Mouse (Mus musculus) lung, embryonic 14.5 days (tissue): ENCODE results near the gene Ddx11. TPM values are rescaled to one million over a fixed set of nuclear protein-coding genes. Genes with fewer than 3 reads are reported as not detected.

ENCODE experiments used
- ATAC-seq: fragments of 200-750 bp; cut with Nextera tagmentation; 2 replicates; pipeline ENCODE4 v1.8.0; 2017; ENCODE audit warnings: mild to moderate bottlenecking, moderate TSS enrichment, moderate library complexity; ENCODE audit not compliant: insufficient read depth
- DNase-seq: peaks from one replicate; pipeline ENCODE4 v3.0.0-alpha.2; 2015
- H3K27ac ChIP-seq: fragments of 300-500 bp; sonication (generic); 2 replicates; pipeline ENCODE4 v1.5.1; 2014; ENCODE audit warnings: low read depth, mild to moderate bottlenecking, moderate library complexity
- H3K27me3 ChIP-seq: fragments of 300-500 bp; sonication (generic); 2 replicates; pipeline ENCODE4 v1.6.1; 2014; ENCODE audit warnings: low read length, control low read depth; ENCODE audit not compliant: insufficient read depth
- H3K36me3 ChIP-seq: fragments of 300-500 bp; sonication (generic); 2 replicates; pipeline ENCODE4 v1.6.1; 2014; ENCODE audit warnings: control low read depth; ENCODE audit not compliant: insufficient read depth
- H3K4me1 ChIP-seq: fragments of 300-500 bp; sonication (generic); 2 replicates; pipeline ENCODE4 v1.6.1; 2014; ENCODE audit warnings: antibody characterized with exemption, control low read depth; ENCODE audit not compliant: insufficient read depth
- H3K4me2 ChIP-seq: fragments of 300-500 bp; sonication (generic); 2 replicates; pipeline ENCODE4 v1.6.1; 2014; ENCODE audit warnings: mild to moderate bottlenecking
- H3K4me3 ChIP-seq: fragments of 300-500 bp; sonication (generic); 2 replicates; pipeline ENCODE4 v1.5.1; 2014; ENCODE audit warnings: low read depth, low read length
- H3K9ac ChIP-seq: fragments of 300-500 bp; sonication (generic); 2 replicates; pipeline ENCODE4 v1.6.1; 2014
- H3K9me3 ChIP-seq: fragments of 300-500 bp; sonication (generic); 2 replicates; pipeline ENCODE4 v1.6.1; 2016; ENCODE audit warnings: low read depth, low read length, control low read depth
- CTCF ChIP-seq: IDR thresholded peaks from 2 replicates; pipeline ENCODE4 v1.5.1; 2016; ENCODE audit warnings: antibody characterized with exemption, low read depth
- WGBS: fragments of 180-500 bp; shearing (Covaris S2); extraction: QIAGEN DNeasy Blood & Tissue Kit; methylation state at CpG from one replicate; pipeline ENCODE4 v1.1.7; 2014; 5-methylcytosine and 5-hydroxymethylcytosine counted together
- polyA plus RNA-seq: library from polyadenylated mRNA; unstranded; fragments of >200 nt; fragmentation: Nextera tagmentation; extraction: Ambion mirVana; gene quantifications from 2 replicates; pipeline ENCODE4 v1.2.1, GENCODE M21; 2014

Gene Ddx11
- polyA plus RNA-seq, result 25.7 and 29.6 TPM in 2 replicates

DNA sequence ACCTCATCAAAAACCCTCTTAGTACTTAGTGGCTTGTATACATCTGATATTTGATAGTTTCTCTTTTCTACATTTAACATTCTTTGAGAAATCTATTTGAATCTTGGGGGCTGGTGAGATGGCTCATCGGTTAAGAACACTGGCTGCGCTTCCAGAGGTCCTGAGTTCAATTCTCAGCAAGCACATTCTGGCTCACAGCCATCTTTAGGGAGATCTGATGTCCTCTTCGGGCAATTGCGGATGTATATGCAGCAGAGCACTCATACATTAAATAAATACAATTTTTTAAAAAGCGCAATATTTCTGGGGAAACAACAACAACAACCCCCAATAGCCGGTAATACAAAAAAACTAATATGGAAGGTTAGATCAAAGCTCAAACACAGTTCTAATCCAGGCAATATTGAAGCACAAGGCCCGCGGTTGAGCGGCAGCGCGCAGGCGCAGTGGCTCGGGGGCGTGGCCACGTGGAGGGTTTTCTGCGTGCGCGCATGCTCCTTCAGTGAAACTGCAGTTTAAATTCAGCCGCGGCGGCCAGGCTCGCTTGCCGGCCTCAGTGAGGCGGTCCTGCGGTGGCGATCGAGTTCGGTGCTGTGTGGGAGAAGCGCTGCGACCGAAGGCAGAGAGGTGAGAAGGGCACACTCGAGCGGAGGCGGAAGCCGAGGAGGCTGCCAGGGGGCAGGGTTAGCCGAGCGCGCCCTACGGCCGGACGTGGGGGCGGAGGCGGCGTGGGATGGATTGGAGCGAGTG, at the start of gene Ddx11:
Gene Ddx11, plus strand, starts transcription at position 455 of the 750 bp plus-strand sequence.
- ATAC-seq, result peak; percentile 88

DNA sequence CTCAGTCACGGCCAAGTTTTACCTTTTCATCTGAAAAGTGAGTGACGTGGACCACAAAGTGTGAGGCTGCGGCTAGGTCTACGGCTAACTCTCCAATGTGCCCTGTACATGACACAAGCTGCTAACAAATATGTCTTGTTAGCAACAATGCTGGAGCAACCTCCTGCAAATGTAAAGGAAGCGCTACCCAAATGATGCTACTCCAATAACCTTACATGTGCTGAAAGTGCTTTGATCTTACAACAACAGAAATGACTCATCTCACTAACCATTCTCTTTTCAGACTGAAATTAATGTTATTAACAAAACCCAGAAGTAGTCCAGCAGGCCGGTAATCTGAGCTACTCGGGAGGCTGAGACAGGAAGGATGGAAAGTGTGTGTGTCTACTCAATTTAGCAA, 49.3 kb upstream of the Ddx11 start:
- no peak for TF ChIP-seq CTCF
- ATAC-seq, result no peak
- 84% methylated on average over 7 of the region's 7 CpGs for WGBS
- Histone ChIP-seq H3K27ac (no peak overlapping the region), H3K36me3 (peaks cover 7% of the 10 kb centered on the region; the same call in 1 of the 2 replicates), H3K4me1 (no peaks in the 10 kb centered on the region), H3K4me3 (no peak overlapping the region), H3K9ac (no peak overlapping the region), H3K27me3 (no peaks in the 10 kb centered on the region), H3K9me3 (no peaks in the 10 kb centered on the region), H3K4me2 (no peak overlapping the region)
- DNase-seq, result no peak

More for the DNA sequence above, at the start of gene Ddx11:
- 0 out of 2 replicates have a peak, but pooled peaks have one; percentile 8 for TF ChIP-seq CTCF
- H3K9ac ChIP-seq, result peak within 1 kb of the TSS; percentile 71
- peaks cover 12% of the 10 kb centered on the region for H3K4me1 ChIP-seq
- DNase-seq, result peak; percentile 97
- peak within 1 kb of the TSS; percentile 94 for H3K27ac ChIP-seq
- H3K36me3 ChIP-seq, result peaks cover 36% of the 10 kb centered on the region
- no peaks in the 10 kb centered on the region for H3K9me3 ChIP-seq
- 5% methylated on average over 45 of the region's 45 CpGs for WGBS
- peak within 1 kb of the TSS; percentile 78 for H3K4me3 ChIP-seq
- no peaks in the 10 kb centered on the region for H3K27me3 ChIP-seq
- H3K4me2 ChIP-seq, result peak within 1 kb of the TSS; percentile 88

DNA sequence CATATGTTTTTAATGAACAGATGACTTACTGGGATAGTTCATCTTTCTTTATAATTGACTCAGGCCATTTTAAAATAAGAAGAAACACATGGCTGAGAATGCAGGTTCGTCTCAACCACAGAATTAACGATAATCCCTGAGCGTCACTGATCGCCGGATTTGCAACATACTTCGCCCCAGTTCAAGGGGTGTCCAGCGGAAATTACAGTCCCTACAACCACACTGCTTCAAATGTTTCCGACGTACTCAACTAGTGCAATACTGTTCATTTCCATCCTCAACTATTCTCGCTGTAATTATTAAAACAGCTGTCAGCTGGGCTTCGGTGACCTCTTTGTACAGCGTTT, 47.5 kb upstream of the Ddx11 start:
- Histone ChIP-seq H3K27ac (no peak overlapping the region), H3K9ac (peak overlapping the region; percentile 67), H3K9me3 (no peaks in the 10 kb centered on the region), H3K27me3 (no peaks in the 10 kb centered on the region), H3K4me2 (peak overlapping the region; percentile 89), H3K36me3 (peaks cover 24% of the 10 kb centered on the region), H3K4me1 (no peaks in the 10 kb centered on the region), H3K4me3 (peak overlapping the region; percentile 95)
- no peak for ATAC-seq
- no peak for TF ChIP-seq CTCF
- no peak for DNase-seq
- WGBS, result 7% methylated on average over 12 of the region's 12 CpGs

DNA sequence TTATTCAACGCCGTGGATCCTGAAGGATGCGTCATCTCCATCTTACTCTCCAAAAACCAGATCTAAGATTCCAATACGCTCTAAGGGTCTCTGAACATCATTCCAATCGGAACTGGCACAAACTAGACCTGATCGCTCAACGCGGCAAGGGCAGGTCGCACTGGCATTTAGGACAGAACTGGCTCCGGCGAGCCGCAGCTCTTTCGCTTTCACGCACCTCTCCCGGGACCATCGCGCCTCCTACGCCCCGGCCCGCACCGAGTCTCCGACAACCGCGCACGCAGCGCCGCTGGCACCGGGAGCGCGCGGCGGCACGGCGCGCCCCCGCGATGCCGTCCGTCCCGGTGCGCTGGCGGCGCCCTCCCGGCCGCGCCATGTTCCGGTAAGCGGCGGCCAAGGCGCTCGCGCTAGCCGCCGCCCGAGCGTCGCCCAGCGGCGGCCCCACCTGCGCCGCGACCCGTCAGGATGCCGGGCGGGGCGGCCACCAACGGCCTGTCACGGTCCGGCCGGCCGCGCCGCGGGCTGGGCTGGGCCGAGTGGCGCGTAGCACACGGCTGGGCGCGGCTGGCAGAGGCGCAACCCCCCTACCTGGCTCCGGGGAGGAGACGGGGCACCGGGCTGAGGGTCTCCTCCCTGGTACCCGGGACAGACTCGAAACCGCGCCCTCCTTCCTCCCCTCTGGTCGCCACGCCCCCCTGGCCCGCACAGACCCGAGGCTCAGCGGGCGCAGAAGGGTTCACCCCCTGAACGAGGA, 47.0 kb upstream of the Ddx11 start:
- no peak for TF ChIP-seq CTCF
- peak; percentile 91 for ATAC-seq
- under 1% methylated on average over 89 of the region's 95 CpGs for WGBS

DNA sequence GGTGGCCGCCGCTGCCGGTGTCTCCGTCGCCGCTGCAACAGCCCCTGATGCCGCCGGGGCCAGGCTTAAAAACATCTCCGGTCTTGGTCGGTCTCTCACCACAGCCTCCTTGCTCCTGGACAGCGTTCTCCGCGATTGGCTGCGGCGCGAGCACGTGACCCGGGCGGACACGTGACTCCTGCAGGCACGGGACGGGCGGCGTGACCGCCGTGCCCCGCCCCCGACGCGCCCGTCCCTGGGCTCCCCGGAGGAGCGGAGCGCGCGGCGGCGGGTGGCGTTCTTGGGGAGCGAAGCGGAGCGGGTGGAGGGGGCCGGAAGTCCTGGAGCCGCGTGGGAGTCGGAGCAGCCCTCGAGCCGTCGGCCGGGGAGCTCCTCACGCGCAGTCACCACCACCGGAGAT, 46.4 kb upstream of the Ddx11 start, which contains the start of gene Ankrd12:
Gene Ankrd12, minus strand, starts transcription at position 156 of the 400 bp plus-strand sequence.
- Histone ChIP-seq H3K4me1 (no peaks in the 10 kb centered on the region), H3K4me2 (peak within 1 kb of the TSS; percentile 89), H3K9ac (peak within 1 kb of the TSS; percentile 67), H3K27ac (peak within 1 kb of the TSS; percentile 83), H3K4me3 (peak within 1 kb of the TSS; percentile 95), H3K27me3 (no peaks in the 10 kb centered on the region), H3K36me3 (peaks cover 35% of the 10 kb centered on the region), H3K9me3 (no peaks in the 10 kb centered on the region)
- peak; percentile 96 for DNase-seq
- peak; percentile 98 for ATAC-seq
- TF ChIP-seq CTCF, result no peak
- WGBS, result under 1% methylated on average over 52 of the region's 53 CpGs

More for the DNA sequence above, 47.0 kb upstream of the Ddx11 start:
- Histone ChIP-seq H3K4me2 (peak overlapping the region; percentile 89), H3K4me1 (no peaks in the 10 kb centered on the region), H3K36me3 (peaks cover 29% of the 10 kb centered on the region), H3K27me3 (no peaks in the 10 kb centered on the region), H3K9ac (peak overlapping the region; percentile 67), H3K27ac (peak overlapping the region; percentile 83), H3K9me3 (no peaks in the 10 kb centered on the region), H3K4me3 (peak overlapping the region; percentile 95)
- peak; percentile 44 for DNase-seq

DNA sequence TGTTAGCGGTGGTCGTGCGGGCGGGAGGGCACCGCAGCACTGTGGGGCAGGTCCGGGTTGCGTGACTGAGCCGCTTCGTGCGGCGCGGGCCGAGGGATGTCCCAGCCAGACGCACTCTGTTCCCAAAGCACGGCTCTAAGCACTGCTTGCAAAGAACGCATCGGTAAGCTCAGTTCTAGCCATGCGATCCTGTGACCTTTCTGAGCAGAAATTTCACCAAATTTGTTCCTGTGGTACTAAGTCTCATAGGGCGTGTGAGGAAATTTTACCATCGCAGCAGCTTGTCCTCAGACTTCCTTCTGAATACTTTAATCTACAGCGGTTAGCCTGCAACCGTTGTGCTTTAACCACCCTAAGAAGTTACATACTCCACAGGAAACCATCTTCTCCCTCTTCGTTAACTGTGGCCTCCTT, 45.9 kb upstream of the Ddx11 start:
- TF ChIP-seq CTCF, result no peak
- Histone ChIP-seq H3K9ac (peak overlapping the region; percentile 67), H3K4me2 (peak overlapping the region; percentile 89), H3K4me3 (peak overlapping the region; percentile 95), H3K27ac (peak overlapping the region; percentile 83), H3K27me3 (no peaks in the 10 kb centered on the region), H3K9me3 (no peaks in the 10 kb centered on the region), H3K4me1 (no peaks in the 10 kb centered on the region), H3K36me3 (peaks cover 35% of the 10 kb centered on the region)
- WGBS, result under 1% methylated on average over 23 of the region's 23 CpGs
- ATAC-seq, result peak; percentile 72
- peak; percentile 62 for DNase-seq

DNA sequence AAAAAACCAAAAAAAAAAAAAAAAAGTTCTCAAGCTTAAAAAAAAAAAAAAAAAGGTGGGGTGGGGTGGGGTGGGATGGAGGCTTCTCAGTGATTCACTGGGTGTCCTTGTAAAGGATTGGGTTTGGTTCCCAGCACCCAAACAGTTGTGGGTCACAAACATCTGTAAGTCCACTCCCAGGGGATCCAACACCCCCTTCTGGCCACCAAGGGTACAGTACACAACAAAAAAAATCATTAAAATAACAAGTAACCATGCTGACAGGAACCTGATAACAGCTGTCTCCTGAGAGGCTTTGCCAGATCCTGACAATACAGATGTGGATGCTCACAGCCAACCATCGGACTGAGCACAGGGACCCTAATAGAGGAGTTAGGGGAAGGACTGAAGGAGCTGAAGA, 38.8 kb upstream of the Ddx11 start:
- no peak overlapping the region for H3K9ac ChIP-seq
- H3K4me3 ChIP-seq, result no peak overlapping the region
- no peak overlapping the region for H3K27ac ChIP-seq
- no peaks in the 10 kb centered on the region for H3K27me3 ChIP-seq
- H3K4me2 ChIP-seq, result no peak overlapping the region
- TF ChIP-seq CTCF, result no peak
- peaks cover 63% of the 10 kb centered on the region for H3K36me3 ChIP-seq
- WGBS, result 48% methylated on average over 1 of the region's 1 CpGs
- no peaks in the 10 kb centered on the region for H3K9me3 ChIP-seq
- H3K4me1 ChIP-seq, result no peaks in the 10 kb centered on the region
- DNase-seq, result peak; percentile 11
- no peak for ATAC-seq
